Comparison of ENCODE assay signal across 8 mouse cellular contexts in the genomic region with DNA sequence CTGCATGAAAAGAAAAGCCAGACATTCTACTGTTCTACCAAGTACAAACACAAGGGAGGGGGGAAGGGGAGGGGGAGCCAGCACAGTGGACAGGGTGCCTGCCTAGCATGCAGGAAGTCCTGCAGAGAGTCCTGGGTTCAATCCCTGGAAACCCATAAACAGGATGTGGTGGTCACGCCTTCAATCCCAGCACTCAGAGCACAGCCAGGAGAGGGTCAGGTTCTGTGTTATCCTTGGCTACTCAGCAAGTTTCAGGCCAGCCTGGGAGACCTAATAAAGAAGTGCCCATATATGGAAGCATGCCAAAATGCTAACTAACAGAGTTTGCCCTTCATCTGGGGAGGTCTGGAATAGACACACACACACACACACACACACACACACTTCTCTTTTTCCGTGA. TPM values are rescaled to one million over a fixed set of nuclear protein-coding genes. Genes with fewer than 3 reads are reported as not detected.
DNase-seq lines count a peak whose midpoint lies in the region; ATAC-seq and TF ChIP-seq lines count a peak whose summit lies in the region.

No protein-coding gene starts in this region.

- DNase-seq in R1 (ENCODE audit: low read depth, low spot score) = peak; percentile 58
- DNase-seq in embryonic facial prominence, embryonic 11.5 days (ENCODE audit: low spot score) = peak; percentile 52
- no peak for DNase-seq in liver, embryonic 13.5 days
- DNase-seq in stomach, postnatal 0 days (ENCODE audit: low spot score) = no peak
- DNase-seq in thymus, adult 2 months = no peak
- no peak for DNase-seq in cerebellum, postnatal 25 days

- peak; percentile 57; the same call in 1 of the 2 replicates for ATAC-seq in embryonic facial prominence, embryonic 11.5 days (replicated peaks; ENCODE audit: insufficient number of reproducible peaks, low FRiP score, low TSS enrichment, low read depth)
- peak; percentile 24; the same call in 1 of the 2 replicates for ATAC-seq in hindbrain, embryonic 16.5 days
- 0 out of 2 replicates have a peak, but pooled peaks have one; percentile 6 for ATAC-seq in liver, embryonic 13.5 days (ENCODE audit: low read depth)
- peak; percentile 32 for ATAC-seq in stomach, postnatal 0 days (ENCODE audit: low FRiP score, low TSS enrichment)
- no peak for ATAC-seq in frontal cortex, adult (ENCODE audit: low TSS enrichment)

- H3K27me3 ChIP-seq in embryonic facial prominence, embryonic 11.5 days (ENCODE audit: control insufficient read depth, insufficient read depth, low read length) = no peaks in the 10 kb centered on the region
- no peaks in the 10 kb centered on the region for H3K27me3 ChIP-seq in hindbrain, embryonic 16.5 days (replicated peaks; ENCODE audit: control insufficient read depth, insufficient read depth, low read length)
- no peaks in the 10 kb centered on the region for H3K27me3 ChIP-seq in liver, embryonic 13.5 days
- no peaks in the 10 kb centered on the region for H3K27me3 ChIP-seq in stomach, postnatal 0 days (ENCODE audit: control insufficient read depth, insufficient read depth, low read length)
- H3K27me3 ChIP-seq in thymus, adult 2 months (ENCODE audit: control insufficient read depth, insufficient read depth, low read length) = no peaks in the 10 kb centered on the region

- H3K4me1 ChIP-seq in embryonic facial prominence, embryonic 11.5 days (ENCODE audit: control insufficient read depth, insufficient read depth, low read length) = peaks cover 17% of the 10 kb centered on the region
- H3K4me1 ChIP-seq in hindbrain, embryonic 16.5 days (ENCODE audit: control insufficient read depth, insufficient read depth, low read depth, low read length) = peaks cover 33% of the 10 kb centered on the region
- H3K4me1 ChIP-seq in liver, embryonic 13.5 days (replicated peaks) = peaks cover 92% of the 10 kb centered on the region
- peaks cover 28% of the 10 kb centered on the region for H3K4me1 ChIP-seq in stomach, postnatal 0 days (replicated peaks; ENCODE audit: control insufficient read depth, insufficient read depth)
- peaks cover 62% of the 10 kb centered on the region for H3K4me1 ChIP-seq in thymus, adult 2 months (replicated peaks; ENCODE audit: control insufficient read depth, insufficient read depth, low read length)

- TF ChIP-seq CTCF in stomach, postnatal 0 days (IDR thresholded peaks at IDR 0.05; ENCODE audit: low read depth) = no peak
- TF ChIP-seq CTCF in thymus, adult 2 months (IDR thresholded peaks at IDR 0.05; ENCODE audit: borderline replicate concordance, control insufficient read depth, extremely low read depth, insufficient read depth, low read length, poor library complexity) = no peak

- TF ChIP-seq EP300 in stomach, postnatal 0 days (optimal IDR thresholded peaks at IDR 0.05) = no peak

- no peaks in the 10 kb centered on the region for H3K36me3 ChIP-seq in embryonic facial prominence, embryonic 11.5 days (replicated peaks; ENCODE audit: control insufficient read depth, insufficient read depth, low read depth, low read length)
- H3K36me3 ChIP-seq in hindbrain, embryonic 16.5 days (ENCODE audit: control insufficient read depth, insufficient read depth, low read length) = no peaks in the 10 kb centered on the region
- H3K36me3 ChIP-seq in liver, embryonic 13.5 days = no peaks in the 10 kb centered on the region
- H3K36me3 ChIP-seq in stomach, postnatal 0 days (ENCODE audit: control insufficient read depth, insufficient read depth, low read length) = no peaks in the 10 kb centered on the region
- H3K36me3 ChIP-seq in thymus, adult 2 months (ENCODE audit: control insufficient read depth, insufficient read depth, low read length) = no peaks in the 10 kb centered on the region

- H3K4me3 ChIP-seq in embryonic facial prominence, embryonic 11.5 days (ENCODE audit: low read depth, low read length) = no peak overlapping the region
- H3K4me3 ChIP-seq in hindbrain, embryonic 16.5 days (ENCODE audit: low read length) = no peak overlapping the region
- H3K4me3 ChIP-seq in liver, embryonic 13.5 days (replicated peaks) = no peak overlapping the region
- no peak overlapping the region for H3K4me3 ChIP-seq in stomach, postnatal 0 days (ENCODE audit: low read depth, low read length)
- H3K4me3 ChIP-seq in thymus, adult 2 months (ENCODE audit: control insufficient read depth, insufficient read depth, low read length) = no peak overlapping the region

- no peak for TF ChIP-seq POLR2A in thymus, adult 2 months (IDR thresholded peaks at IDR 0.05; ENCODE audit: control insufficient read depth, extremely low read depth, insufficient read depth, low read length, poor library complexity)

- no peaks in the 10 kb centered on the region for H3K9me3 ChIP-seq in embryonic facial prominence, embryonic 11.5 days (replicated peaks; ENCODE audit: control insufficient read depth, low read length)
- H3K9me3 ChIP-seq in hindbrain, embryonic 16.5 days (ENCODE audit: control insufficient read depth, low read length) = no peaks in the 10 kb centered on the region
- H3K9me3 ChIP-seq in liver, embryonic 13.5 days (replicated peaks) = no peaks in the 10 kb centered on the region
- H3K9me3 ChIP-seq in stomach, postnatal 0 days (ENCODE audit: control insufficient read depth, low read length) = no peaks in the 10 kb centered on the region

- H3K9ac ChIP-seq in embryonic facial prominence, embryonic 11.5 days (replicated peaks; ENCODE audit: low read length) = no peak overlapping the region
- no peak overlapping the region for H3K9ac ChIP-seq in hindbrain, embryonic 16.5 days (ENCODE audit: low read depth, low read length)
- H3K9ac ChIP-seq in liver, embryonic 13.5 days = no peak overlapping the region
- no peak overlapping the region for H3K9ac ChIP-seq in stomach, postnatal 0 days (ENCODE audit: low read length)

- no peak overlapping the region for H3K4me2 ChIP-seq in embryonic facial prominence, embryonic 11.5 days (ENCODE audit: low read depth, low read length)
- no peak overlapping the region for H3K4me2 ChIP-seq in hindbrain, embryonic 16.5 days (ENCODE audit: low read length)
- no peak overlapping the region for H3K4me2 ChIP-seq in liver, embryonic 13.5 days
- no peak overlapping the region for H3K4me2 ChIP-seq in stomach, postnatal 0 days (replicated peaks; ENCODE audit: low read depth)

- H3K27ac ChIP-seq in embryonic facial prominence, embryonic 11.5 days (replicated peaks; ENCODE audit: low read depth, low read length) = peak overlapping the region; percentile 70; the same call in 1 of the 2 replicates
- H3K27ac ChIP-seq in hindbrain, embryonic 16.5 days (ENCODE audit: low read depth, low read length) = no peak overlapping the region
- peak overlapping the region; percentile 68; the same call in 1 of the 2 replicates for H3K27ac ChIP-seq in liver, embryonic 13.5 days
- H3K27ac ChIP-seq in stomach, postnatal 0 days (replicated peaks) = peak overlapping the region; percentile 86
- H3K27ac ChIP-seq in thymus, adult 2 months (ENCODE audit: control insufficient read depth, insufficient read depth, low read length) = no peak overlapping the region

- WGBS in embryonic facial prominence, embryonic 11.5 days = 30% methylated on average over 2 of the region's 2 CpGs
- WGBS in hindbrain, embryonic 16.5 days = 34% methylated on average over 2 of the region's 2 CpGs
- WGBS in liver, embryonic 13.5 days (ENCODE audit: insufficient replicate concordance) = 25% methylated on average over 2 of the region's 2 CpGs
- 24% methylated on average over 2 of the region's 2 CpGs for WGBS in stomach, postnatal 0 days
- 27% methylated on average over 2 of the region's 2 CpGs for WGBS in thymus, adult 2 months

RNA-seq across cellular contexts. Expression of a gene that starts 47.1 kb away (rescaled TPM):
- polyA plus RNA-seq in embryonic facial prominence, embryonic 11.5 days (2014; fragmentation: Nextera tagmentation; extraction: Ambion mirVana) = 20.6 and 21.4 TPM in 2 replicates
- 5.3 and 6.0 TPM in 2 replicates for polyA plus RNA-seq in hindbrain, embryonic 16.5 days (2015; fragmentation: Nextera tagmentation; extraction: Ambion mirVana)
- polyA plus RNA-seq in liver, embryonic 13.5 days (2015; fragmentation: Nextera tagmentation; extraction: Ambion mirVana) = 7.4 and 9.5 TPM in 2 replicates
- 19.2 and 20.0 TPM in 2 replicates for polyA plus RNA-seq in stomach, postnatal 0 days (2015; fragmentation: Nextera tagmentation; extraction: Ambion mirVana)
- 12.9 and 15.5 TPM in 2 replicates for polyA plus RNA-seq in thymus, adult 2 months (2012; rRNA removed)

Comparison
In these comparisons a context has a peak if more than half of its experiments do, and no peak if none do; other contexts are left out.
1. DNase-seq: peak in R1 (single experiment) and embryonic facial prominence, embryonic 11.5 days (single experiment); none in liver, embryonic 13.5 days (single experiment), stomach, postnatal 0 days (single experiment), thymus, adult 2 months (single experiment) and cerebellum, postnatal 25 days (0 of 2).
2. H3K27ac ChIP-seq: peak in embryonic facial prominence, embryonic 11.5 days (single experiment), liver, embryonic 13.5 days (single experiment) and stomach, postnatal 0 days (single experiment); none in hindbrain, embryonic 16.5 days (single experiment) and thymus, adult 2 months (single experiment).